Mouse (Mus musculus) kidney, embryonic 14.5 days (tissue): ENCODE data around the gene Frmd7. TPM values are rescaled to one million over a fixed set of nuclear protein-coding genes. Genes with fewer than 3 reads are reported as not detected.

Experiments used
- ATAC-seq: fragments of 200-750 bp; cut with Nextera tagmentation; 2 replicates; pipeline ENCODE4 v1.8.0; 2017; ENCODE audit warnings: moderate number of reproducible peaks, mild to moderate bottlenecking, moderate TSS enrichment, moderate library complexity; ENCODE audit not compliant: low FRiP score, low TSS enrichment
- H3K27ac ChIP-seq: fragments of 300-500 bp; sonication (generic); 2 replicates; pipeline ENCODE4 v1.5.1; 2014; ENCODE audit warnings: low read depth, mild to moderate bottlenecking, low read length, moderate library complexity, mixed read lengths
- H3K27me3 ChIP-seq: fragments of 300-500 bp; sonication (generic); 2 replicates; pipeline ENCODE4 v1.6.1; 2014; ENCODE audit warnings: mild to moderate bottlenecking, low read length; ENCODE audit not compliant: control insufficient read depth, insufficient read depth
- H3K36me3 ChIP-seq: fragments of 300-500 bp; sonication (generic); 2 replicates; pipeline ENCODE4 v1.6.1; 2014; ENCODE audit warnings: low read length, mixed read lengths; ENCODE audit not compliant: control insufficient read depth, insufficient read depth
- H3K4me1 ChIP-seq: fragments of 300-500 bp; sonication (generic); 2 replicates; pipeline ENCODE4 v1.6.1; 2014; ENCODE audit warnings: low read length, mixed read lengths; ENCODE audit not compliant: control insufficient read depth, insufficient read depth
- H3K4me2 ChIP-seq: fragments of 300-500 bp; sonication (generic); replicated peaks from 2 replicates; pipeline ENCODE4 v1.6.1; 2014; ENCODE audit warnings: low read depth, mild to moderate bottlenecking, low read length
- H3K4me3 ChIP-seq: fragments of 300-500 bp; sonication (generic); 2 replicates; pipeline ENCODE4 v1.5.1; 2014; ENCODE audit warnings: mild to moderate bottlenecking, low read length
- H3K9ac ChIP-seq: fragments of 300-500 bp; sonication (generic); 2 replicates; pipeline ENCODE4 v1.6.1; 2014; ENCODE audit warnings: low read depth, mild to moderate bottlenecking, low read length, moderate library complexity
- H3K9me3 ChIP-seq: fragments of 300-500 bp; sonication (generic); 2 replicates; pipeline ENCODE4 v1.6.1; 2016; ENCODE audit warnings: low read length; ENCODE audit not compliant: control insufficient read depth
- WGBS: fragments of 180-500 bp; shearing (Covaris S2); extraction: QIAGEN DNeasy Blood & Tissue Kit; methylation state at CpG from one replicate; pipeline ENCODE4 v1.1.7; 2014; 5-methylcytosine and 5-hydroxymethylcytosine counted together
- polyA plus RNA-seq: library from polyadenylated mRNA; unstranded; fragments of >200 nt; fragmentation: Nextera tagmentation; extraction: Ambion mirVana; gene quantifications from 2 replicates; pipeline ENCODE4 v1.2.1, GENCODE M21; 2014

Frmd7 gene
- polyA plus RNA-seq, result not detected in 2 replicates

DNA sequence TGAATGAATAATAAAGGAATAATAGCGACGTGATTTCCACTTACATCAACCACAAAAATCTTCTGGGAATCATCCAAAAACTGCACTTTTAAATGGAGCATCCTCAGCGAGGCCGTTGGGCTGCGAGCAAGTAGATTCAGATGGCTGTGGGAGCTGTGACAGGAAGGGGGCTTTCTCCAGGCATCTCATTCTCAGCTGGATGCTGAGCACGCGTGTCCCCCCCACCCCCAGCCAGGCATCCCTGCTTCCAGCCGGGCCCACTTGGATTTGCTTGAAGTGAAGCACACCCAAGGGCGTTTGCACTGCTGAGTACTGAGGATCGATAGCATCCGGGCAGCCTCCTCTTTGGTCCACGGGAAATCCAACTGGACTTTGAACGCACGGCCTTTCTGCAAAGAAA is at the start of gene Frmd7:
Gene Frmd7, minus strand, starts transcription at position 101 of the 400 bp plus-strand sequence.
- no peak within 1 kb of the TSS for H3K4me3 ChIP-seq
- no peak within 1 kb of the TSS for H3K4me2 ChIP-seq
- H3K36me3 ChIP-seq, result no peaks in the 10 kb centered on the region
- no peak within 1 kb of the TSS for H3K9ac ChIP-seq
- no peaks in the 10 kb centered on the region for H3K4me1 ChIP-seq
- WGBS, result 81% methylated on average over 14 of the region's 14 CpGs
- no peak within 1 kb of the TSS for H3K27ac ChIP-seq
- H3K9me3 ChIP-seq, result no peaks in the 10 kb centered on the region
- H3K27me3 ChIP-seq, result no peaks in the 10 kb centered on the region
- ATAC-seq, result no peak

DNA sequence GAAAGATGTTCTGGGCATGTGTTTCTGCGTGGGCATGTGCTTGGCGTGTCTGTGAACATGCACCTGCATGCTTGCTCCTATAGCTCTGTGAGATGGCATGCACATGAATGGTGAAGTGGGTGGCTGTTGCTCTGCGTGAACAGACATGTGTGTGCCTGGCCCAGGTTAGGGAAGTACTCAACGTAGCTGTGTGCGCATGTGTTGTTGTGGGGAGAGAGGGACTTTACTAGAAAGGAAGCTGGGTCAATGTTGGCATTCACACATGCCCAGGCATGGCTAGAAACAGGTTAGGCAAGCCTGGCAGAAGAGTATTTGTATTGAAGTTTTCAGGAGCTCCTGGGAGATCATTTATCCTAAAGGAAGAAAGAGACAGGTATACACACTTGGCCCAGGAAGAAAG is 48.8 kb upstream of the Frmd7 start:
- Histone ChIP-seq H3K9ac (no peak overlapping the region), H3K27ac (no peak overlapping the region), H3K4me1 (no peaks in the 10 kb centered on the region)

DNA sequence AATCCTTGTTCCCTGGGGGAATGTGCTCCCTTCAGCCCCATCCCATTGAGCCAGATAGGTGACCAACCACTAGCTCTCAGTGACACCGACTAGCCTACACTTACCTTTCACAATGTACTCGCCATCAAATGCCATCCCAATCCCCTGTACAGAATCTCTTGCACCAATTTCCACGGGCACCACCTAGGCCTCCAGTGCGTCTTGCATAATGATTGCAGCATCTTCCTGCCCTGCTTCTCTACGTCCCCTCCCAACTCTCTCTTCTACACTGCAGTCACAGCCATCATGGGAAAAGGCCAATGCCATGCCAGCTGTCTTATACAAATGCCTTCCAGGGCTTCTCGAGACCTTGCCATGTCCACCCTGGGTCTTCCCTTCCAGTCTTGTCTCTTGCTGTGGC is 47.4 kb upstream of the Frmd7 start:
- no peak overlapping the region for H3K9ac ChIP-seq
- H3K4me2 ChIP-seq, result no peak overlapping the region
- no peaks in the 10 kb centered on the region for H3K4me1 ChIP-seq
- WGBS, result 84% methylated on average over 6 of the region's 6 CpGs
- no peaks in the 10 kb centered on the region for H3K27me3 ChIP-seq
- H3K36me3 ChIP-seq, result no peaks in the 10 kb centered on the region
- H3K27ac ChIP-seq, result no peak overlapping the region
- ATAC-seq, result no peak
- no peaks in the 10 kb centered on the region for H3K9me3 ChIP-seq
- no peak overlapping the region for H3K4me3 ChIP-seq

More for the DNA sequence above, 48.8 kb upstream of the Frmd7 start:
- H3K36me3 ChIP-seq, result no peaks in the 10 kb centered on the region
- H3K4me2 ChIP-seq, result no peak overlapping the region
- 92% methylated on average over 5 of the region's 5 CpGs for WGBS
- no peak overlapping the region for H3K4me3 ChIP-seq
- H3K9me3 ChIP-seq, result no peaks in the 10 kb centered on the region
- no peaks in the 10 kb centered on the region for H3K27me3 ChIP-seq
- ATAC-seq, result no peak

DNA sequence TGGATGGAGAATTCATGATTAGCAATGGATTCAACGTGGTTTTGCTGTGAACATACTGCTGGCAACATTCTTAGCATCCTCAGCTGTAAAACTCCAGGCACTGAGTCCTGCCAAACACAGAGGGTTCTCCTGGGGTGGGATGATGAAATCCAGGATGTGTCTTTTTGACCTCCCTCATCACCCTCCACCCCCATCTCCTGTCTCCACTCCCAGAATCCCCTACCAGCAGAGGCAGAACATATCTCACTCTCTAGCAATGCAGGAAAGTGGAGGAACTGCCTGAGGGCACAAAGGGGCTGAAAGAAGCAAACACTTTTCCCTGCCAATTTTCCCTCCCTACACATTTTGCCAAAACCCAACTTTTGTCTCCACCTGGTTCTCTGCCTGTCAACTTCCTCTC is 46.1 kb upstream of the Frmd7 start:
- Histone ChIP-seq H3K27ac (no peak overlapping the region), H3K36me3 (no peaks in the 10 kb centered on the region), H3K27me3 (no peaks in the 10 kb centered on the region), H3K9ac (no peak overlapping the region), H3K4me1 (no peaks in the 10 kb centered on the region), H3K4me3 (no peak overlapping the region), H3K9me3 (no peaks in the 10 kb centered on the region), H3K4me2 (no peak overlapping the region)
- WGBS, result 48% methylated on average over 1 of the region's 1 CpGs
- no peak for ATAC-seq

DNA sequence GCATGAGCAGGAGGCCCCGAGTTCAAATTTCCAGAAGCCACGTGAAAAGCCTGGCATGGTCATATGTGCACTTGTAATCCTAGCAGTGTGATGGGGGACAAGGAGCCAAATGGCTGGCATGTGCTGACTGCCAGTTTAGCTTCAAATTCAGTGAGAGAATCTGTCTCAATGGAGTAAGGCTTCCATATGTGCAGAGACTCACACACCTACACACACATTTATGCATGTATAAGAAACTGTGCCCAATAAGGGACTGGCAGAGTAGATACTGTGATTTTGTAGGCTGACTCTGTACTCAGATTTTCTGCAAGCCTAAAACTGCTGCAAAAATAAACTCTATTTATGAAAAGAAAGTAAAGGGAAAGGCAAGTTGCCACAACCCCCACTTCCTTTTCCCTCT is 35.9 kb upstream of the Frmd7 start:
- H3K4me1 ChIP-seq, result no peaks in the 10 kb centered on the region
- no peak overlapping the region for H3K4me3 ChIP-seq
- no peak overlapping the region for H3K9ac ChIP-seq
- ATAC-seq, result no peak
- no peaks in the 10 kb centered on the region for H3K27me3 ChIP-seq
- H3K9me3 ChIP-seq, result no peaks in the 10 kb centered on the region
- no peak overlapping the region for H3K4me2 ChIP-seq
- no peaks in the 10 kb centered on the region for H3K36me3 ChIP-seq
- 76% methylated on average over 2 of the region's 2 CpGs for WGBS
- no peak overlapping the region for H3K27ac ChIP-seq

DNA sequence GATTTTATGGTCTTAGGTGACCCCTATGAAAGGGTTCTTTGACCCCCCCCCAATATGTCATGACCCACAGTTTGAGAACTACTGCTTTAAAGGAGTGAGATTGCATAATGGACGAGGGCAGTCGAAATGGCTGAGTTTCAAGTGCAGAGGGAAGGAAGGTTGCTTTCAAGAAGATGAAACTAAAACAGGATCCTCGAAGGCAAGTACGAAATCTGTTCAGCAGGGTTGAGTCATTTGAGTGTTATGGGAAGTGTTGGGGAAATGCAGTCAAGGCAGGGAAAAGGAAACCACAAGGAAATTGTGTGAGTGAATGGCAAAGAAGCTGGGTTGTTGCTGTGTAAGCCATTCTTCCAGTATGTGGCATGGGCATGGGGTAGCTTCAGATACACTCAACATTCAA is 29.6 kb upstream of the Frmd7 start:
- no peak for ATAC-seq
- H3K27me3 ChIP-seq, result no peaks in the 10 kb centered on the region
- H3K4me2 ChIP-seq, result no peak overlapping the region
- 77% methylated on average over 4 of the region's 4 CpGs for WGBS
- no peaks in the 10 kb centered on the region for H3K9me3 ChIP-seq
- H3K4me1 ChIP-seq, result no peaks in the 10 kb centered on the region
- no peak overlapping the region for H3K4me3 ChIP-seq
- H3K27ac ChIP-seq, result no peak overlapping the region
- no peak overlapping the region for H3K9ac ChIP-seq
- H3K36me3 ChIP-seq, result no peaks in the 10 kb centered on the region

DNA sequence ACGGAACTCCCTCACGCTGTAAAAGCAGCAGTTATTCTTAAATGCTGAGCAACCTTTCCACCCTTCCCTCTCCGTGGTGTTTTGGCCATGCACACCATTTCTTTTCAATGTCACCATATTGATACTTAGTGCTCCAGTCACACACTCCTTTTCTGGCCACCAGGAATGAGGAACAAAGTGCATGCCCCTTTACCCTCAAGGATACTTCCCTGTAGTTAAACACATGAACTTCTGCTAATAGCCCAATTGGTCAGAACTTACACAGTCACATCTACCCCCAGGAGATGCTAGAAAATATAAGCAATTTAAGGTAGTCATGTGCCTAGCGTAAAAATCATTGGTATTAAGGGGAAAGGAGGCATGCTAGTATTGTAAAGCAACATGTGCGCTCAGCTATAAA is 27.4 kb upstream of the Frmd7 start:
- H3K36me3 ChIP-seq, result no peaks in the 10 kb centered on the region
- no peaks in the 10 kb centered on the region; the same call in 1 of the 2 replicates for H3K27me3 ChIP-seq
- no peaks in the 10 kb centered on the region for H3K4me1 ChIP-seq
- no peak overlapping the region for H3K4me3 ChIP-seq
- no peak for ATAC-seq
- H3K9me3 ChIP-seq, result no peaks in the 10 kb centered on the region
- H3K27ac ChIP-seq, result no peak overlapping the region
- no peak overlapping the region for H3K4me2 ChIP-seq
- H3K9ac ChIP-seq, result no peak overlapping the region
- 91% methylated on average over 5 of the region's 5 CpGs for WGBS

DNA sequence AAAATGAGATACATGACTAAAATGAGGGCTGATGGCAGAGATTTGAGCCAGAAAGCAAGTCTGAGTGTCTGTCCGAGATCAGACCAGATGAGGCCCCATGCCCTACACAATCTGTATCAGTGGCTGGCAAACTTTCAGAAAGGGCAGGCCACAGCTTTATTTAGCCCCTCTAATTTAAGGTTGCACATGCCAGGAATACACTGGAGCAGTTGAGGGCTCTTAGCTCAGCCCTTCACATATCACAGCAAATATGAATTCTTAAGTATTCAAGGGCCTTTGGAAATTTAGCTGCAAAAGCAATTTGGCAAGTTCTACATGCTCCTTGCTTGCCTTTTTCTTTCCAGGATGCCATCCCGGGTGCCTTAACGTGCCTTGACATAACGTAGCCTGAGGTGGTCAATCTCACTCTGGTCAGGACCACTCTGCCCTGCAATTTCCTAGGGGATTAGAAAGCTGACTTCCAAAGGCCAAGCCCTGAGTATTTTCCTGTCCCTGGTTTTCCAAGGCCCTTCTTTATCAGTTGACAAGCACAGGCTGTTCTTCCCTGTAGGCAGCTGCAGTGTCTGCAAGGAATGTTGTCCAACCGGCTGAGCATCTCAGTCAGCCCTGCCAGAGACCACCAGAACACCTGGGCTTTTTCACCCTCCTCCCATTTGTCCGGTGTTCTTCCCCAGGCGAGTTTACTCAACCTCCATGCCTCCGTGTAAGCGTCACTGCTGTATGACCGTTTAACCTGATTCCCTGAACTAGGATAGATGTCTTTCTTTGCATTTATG is 25.8 kb upstream of the Frmd7 start:
- H3K9me3 ChIP-seq, result no peaks in the 10 kb centered on the region
- H3K27me3 ChIP-seq, result no peaks in the 10 kb centered on the region; the same call in 1 of the 2 replicates
- no peak overlapping the region for H3K4me3 ChIP-seq
- no peak overlapping the region for H3K4me2 ChIP-seq
- H3K4me1 ChIP-seq, result no peaks in the 10 kb centered on the region
- 65% methylated on average over 10 of the region's 10 CpGs for WGBS
- H3K27ac ChIP-seq, result no peak overlapping the region
- H3K36me3 ChIP-seq, result no peaks in the 10 kb centered on the region
- ATAC-seq, result no peak
- H3K9ac ChIP-seq, result no peak overlapping the region

DNA sequence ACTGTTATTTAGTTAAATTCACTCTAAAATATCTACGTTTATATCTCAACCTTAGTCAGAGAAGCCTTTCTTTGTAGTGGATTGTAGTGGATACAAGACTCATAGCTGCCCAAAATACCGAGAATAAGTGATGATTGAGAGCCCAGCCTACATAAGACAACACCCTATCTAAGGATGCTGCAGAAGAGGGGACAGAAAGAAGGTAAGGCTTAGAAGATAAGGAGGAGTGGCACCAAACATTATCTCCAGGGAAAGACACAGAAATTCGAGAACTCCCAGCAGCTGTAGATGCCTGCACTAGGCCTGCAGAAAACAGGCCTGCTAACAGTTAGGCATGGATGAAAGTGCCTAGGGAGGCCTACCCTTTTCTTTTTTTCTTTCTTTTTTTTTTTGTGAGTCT is 22.6 kb upstream of the Frmd7 start:
- Histone ChIP-seq H3K4me1 (no peaks in the 10 kb centered on the region), H3K36me3 (no peaks in the 10 kb centered on the region), H3K4me3 (no peak overlapping the region), H3K27ac (no peak overlapping the region), H3K9ac (no peak overlapping the region), H3K9me3 (no peaks in the 10 kb centered on the region), H3K4me2 (no peak overlapping the region), H3K27me3 (no peaks in the 10 kb centered on the region; the same call in 1 of the 2 replicates)
- no peak for ATAC-seq
- 69% methylated on average over 3 of the region's 3 CpGs for WGBS
